Mouse (Mus musculus) ES-Bruce4 (cell line): Measurements from ENCODE around the gene Cers1. TPM values are rescaled to one million over a fixed set of nuclear protein-coding genes. Genes with fewer than 3 reads are reported as not detected.
A peak's percentile ranks its signal among the peaks of the same experiment; 100 is the strongest.

ENCODE experiments used
- H3K27ac ChIP-seq: 2 replicates; pipeline ENCODE4 v1.5.1; 2012; ENCODE audit warnings: low read length, inconsistent platforms; ENCODE audit not compliant: insufficient read depth
- H3K27me3 ChIP-seq: 2 replicates; pipeline ENCODE4 v1.6.1; 2012; ENCODE audit warnings: mild to moderate bottlenecking, low read length, inconsistent platforms; ENCODE audit not compliant: control insufficient read depth, poor library complexity, insufficient read depth, severe bottlenecking
- H3K36me3 ChIP-seq: 2 replicates; pipeline ENCODE4 v1.6.1; 2012; ENCODE audit warnings: inconsistent platforms, mild to moderate bottlenecking, low read length, moderate library complexity; ENCODE audit not compliant: control insufficient read depth, poor library complexity, insufficient read depth, severe bottlenecking
- H3K4me1 ChIP-seq: one replicate; pipeline ENCODE4 v1.8.1; 2011; ENCODE audit warnings: low read length; ENCODE audit not compliant: control insufficient read depth, insufficient read depth
- H3K4me3 ChIP-seq: 2 replicates; pipeline ENCODE4 v1.5.1; 2011; ENCODE audit warnings: low read depth, mild to moderate bottlenecking, low read length
- H3K9ac ChIP-seq: 2 replicates; pipeline ENCODE4 v1.6.1; 2012; ENCODE audit warnings: low read depth, mild to moderate bottlenecking, inconsistent platforms; ENCODE audit not compliant: poor library complexity, severe bottlenecking
- H3K9me3 ChIP-seq: replicated peaks from 2 replicates; pipeline ENCODE4 v1.6.1; 2012; ENCODE audit warnings: mild to moderate bottlenecking, low read length, inconsistent platforms; ENCODE audit not compliant: control insufficient read depth, poor library complexity, insufficient read depth, severe bottlenecking
- CTCF ChIP-seq: IDR thresholded peaks from one replicate; pipeline ENCODE4 v1.8.1; 2011; ENCODE audit warnings: low read depth, low read length
- EP300 ChIP-seq: IDR thresholded peaks from 2 replicates; pipeline ENCODE4 v1.6.1; 2011; ENCODE audit warnings: low read depth, low read length; ENCODE audit not compliant: insufficient read depth
- POLR2A ChIP-seq: IDR thresholded peaks from one replicate; pipeline ENCODE4 v1.8.1; 2011; ENCODE audit warnings: low read length; ENCODE audit not compliant: insufficient read depth
- polyA plus RNA-seq: library from polyadenylated mRNA; stranded (reverse); fragments of >200 nt; gene quantifications from 2 replicates; pipeline ENCODE4 v1.2.4, GENCODE M21; 2011; ENCODE audit warnings: low read depth; ENCODE audit not compliant: missing spikeins, insufficient read depth, insufficient read length

Cers1 gene
- polyA plus RNA-seq, 1 experiment = 3.4 TPM

DNA sequence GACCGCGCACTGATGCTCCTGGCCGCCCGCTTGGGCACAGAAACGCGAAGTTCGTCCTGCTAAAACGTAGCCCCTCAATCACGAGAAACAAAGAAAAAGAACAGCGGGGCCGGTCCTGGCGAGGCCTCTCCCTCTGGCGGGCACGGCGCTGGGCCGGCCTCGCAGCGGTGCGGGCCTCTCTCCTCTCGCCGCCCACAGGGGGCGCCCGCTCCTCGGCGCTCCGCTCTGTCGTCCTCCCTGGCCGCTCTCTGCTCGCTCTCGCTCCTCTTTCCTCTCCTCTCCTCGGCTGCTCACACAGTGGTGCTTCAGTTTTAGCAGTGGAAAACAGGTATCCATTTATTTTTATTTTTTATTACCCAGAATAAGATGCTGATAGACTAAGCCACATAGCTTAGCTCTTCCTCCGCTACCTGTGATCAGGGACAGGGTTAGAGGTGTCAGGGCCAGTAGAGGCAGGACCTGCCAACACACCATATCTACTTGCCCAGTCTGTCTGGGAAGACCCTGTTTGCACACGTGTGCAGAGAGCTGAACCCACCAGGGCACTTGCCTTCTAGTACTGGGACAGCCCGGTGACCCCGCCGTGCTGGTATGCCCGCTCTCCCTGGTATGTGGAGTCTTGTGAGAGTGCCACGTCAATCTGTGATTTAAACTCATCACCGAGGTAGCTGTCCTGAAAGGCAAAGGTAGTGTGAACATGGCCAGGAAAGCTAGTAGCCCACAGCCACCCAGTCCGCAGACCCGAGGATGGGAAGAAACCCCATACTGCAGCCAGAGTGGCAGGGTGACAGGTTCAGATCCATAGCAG is 16.7 kb downstream of the Cers1 start:
- no peak overlapping the region for H3K27ac ChIP-seq
- H3K27me3 ChIP-seq = no peaks in the 10 kb centered on the region
- peak overlapping the region; percentile 38 for H3K9ac ChIP-seq
- H3K9me3 ChIP-seq = no peaks in the 10 kb centered on the region
- peaks cover 42% of the 10 kb centered on the region for H3K36me3 ChIP-seq
- H3K4me3 ChIP-seq = no peak overlapping the region
- H3K4me1 ChIP-seq = peaks cover 2% of the 10 kb centered on the region
- TF ChIP-seq EP300 = no peak
- peak; percentile 77 for TF ChIP-seq CTCF

DNA sequence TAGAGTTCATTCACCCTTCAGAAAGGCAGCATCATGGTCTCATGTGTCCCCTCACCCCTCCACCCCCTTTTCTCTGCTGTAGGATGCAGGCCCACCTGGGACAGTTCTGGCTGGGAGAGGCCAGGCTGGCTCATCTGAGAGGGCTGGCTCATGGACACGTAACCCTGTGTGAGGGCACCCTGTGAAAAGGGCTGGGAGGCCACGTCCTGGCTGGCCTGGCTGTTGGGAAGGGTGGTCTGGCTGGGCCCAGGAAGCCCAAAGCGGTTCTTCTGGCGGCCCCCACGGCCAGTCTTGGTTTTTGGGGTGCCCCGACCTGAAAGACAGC is 17.3 kb downstream of the Cers1 start:
- no peak overlapping the region for H3K9ac ChIP-seq
- H3K4me1 ChIP-seq = peaks cover 2% of the 10 kb centered on the region
- no peaks in the 10 kb centered on the region for H3K27me3 ChIP-seq
- H3K36me3 ChIP-seq = peaks cover 47% of the 10 kb centered on the region
- no peak for TF ChIP-seq CTCF
- TF ChIP-seq EP300 = no peak
- no peak for TF ChIP-seq POLR2A
- H3K27ac ChIP-seq = no peak overlapping the region
- H3K4me3 ChIP-seq = no peak overlapping the region
- no peaks in the 10 kb centered on the region for H3K9me3 ChIP-seq

DNA sequence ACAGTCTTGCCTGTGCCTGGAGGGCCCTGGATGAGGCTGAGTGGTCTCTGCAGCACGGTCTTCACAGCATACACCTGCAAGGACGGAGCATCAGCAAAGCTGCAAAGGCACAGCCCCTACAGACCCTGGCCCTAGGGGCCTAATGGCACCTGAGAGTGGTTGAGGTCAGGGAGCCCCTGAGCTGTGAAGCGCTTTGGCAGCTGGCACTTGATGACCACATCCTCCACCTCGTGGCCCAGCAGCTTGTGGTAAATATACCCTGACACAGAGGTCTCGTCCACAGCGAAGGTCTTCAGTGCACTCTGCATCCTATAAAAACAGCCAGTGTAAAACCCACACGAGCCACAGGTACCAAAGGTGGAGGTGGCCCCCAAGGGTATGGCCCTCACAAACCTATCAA is 23.4 kb downstream of the Cers1 start:
- Histone ChIP-seq H3K36me3 (peaks cover 94% of the 10 kb centered on the region), H3K4me1 (no peaks in the 10 kb centered on the region), H3K27me3 (no peaks in the 10 kb centered on the region), H3K9ac (no peak overlapping the region), H3K9me3 (no peaks in the 10 kb centered on the region), H3K27ac (no peak overlapping the region), H3K4me3 (no peak overlapping the region)
- no peak for TF ChIP-seq EP300
- no peak for TF ChIP-seq POLR2A
- no peak for TF ChIP-seq CTCF

DNA sequence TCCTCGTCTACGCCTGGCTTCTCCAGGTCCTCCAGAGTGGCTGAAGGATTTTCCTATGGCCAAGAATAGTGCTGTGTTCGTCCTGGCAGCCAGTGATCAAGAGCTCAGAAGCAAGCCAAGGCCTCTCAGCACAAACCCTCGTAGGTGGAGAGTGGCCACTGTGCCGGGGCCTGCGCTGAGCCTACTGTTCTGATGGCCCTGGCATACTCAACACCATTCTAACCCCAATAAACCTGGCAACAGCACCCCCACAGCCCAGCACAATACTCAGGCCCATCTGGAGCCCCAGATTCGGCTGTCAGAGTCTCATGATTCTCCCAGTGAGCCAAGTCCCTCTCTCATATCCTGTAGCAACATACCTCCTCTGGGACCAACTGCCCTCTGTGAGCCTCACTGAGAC is 25.1 kb downstream of the Cers1 start:
- H3K4me3 ChIP-seq = no peak overlapping the region
- H3K27ac ChIP-seq = no peak overlapping the region
- H3K27me3 ChIP-seq = no peaks in the 10 kb centered on the region
- H3K4me1 ChIP-seq = no peaks in the 10 kb centered on the region
- H3K9ac ChIP-seq = no peak overlapping the region
- H3K9me3 ChIP-seq = no peaks in the 10 kb centered on the region
- no peak for TF ChIP-seq POLR2A
- no peak for TF ChIP-seq EP300
- no peak for TF ChIP-seq CTCF
- H3K36me3 ChIP-seq = peaks cover 79% of the 10 kb centered on the region

DNA sequence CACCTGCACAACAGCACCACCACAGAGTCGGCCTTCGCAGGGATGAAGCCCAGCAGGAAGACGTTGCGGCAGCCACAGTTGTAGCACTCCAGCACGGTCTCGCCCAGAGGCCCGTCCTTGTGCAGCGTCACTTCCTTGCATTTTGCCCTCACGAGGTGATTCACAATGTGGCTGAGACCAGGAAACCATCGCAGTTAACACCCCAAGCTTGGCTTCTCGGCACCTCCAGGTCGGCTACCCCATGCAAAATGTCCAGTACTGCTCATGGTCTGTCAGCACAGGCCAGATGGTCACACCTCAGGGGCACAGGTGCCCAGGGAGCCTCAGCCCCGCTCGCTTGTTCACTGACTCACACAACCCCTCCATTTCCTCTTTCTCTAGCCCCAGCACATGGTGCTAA is 26.4 kb downstream of the Cers1 start:
- TF ChIP-seq CTCF (no peak), EP300 (no peak), POLR2A (no peak)
- Histone ChIP-seq H3K9me3 (no peaks in the 10 kb centered on the region), H3K4me3 (no peak overlapping the region), H3K27ac (no peak overlapping the region), H3K36me3 (peaks cover 70% of the 10 kb centered on the region), H3K9ac (no peak overlapping the region), H3K4me1 (no peaks in the 10 kb centered on the region), H3K27me3 (no peaks in the 10 kb centered on the region)

DNA sequence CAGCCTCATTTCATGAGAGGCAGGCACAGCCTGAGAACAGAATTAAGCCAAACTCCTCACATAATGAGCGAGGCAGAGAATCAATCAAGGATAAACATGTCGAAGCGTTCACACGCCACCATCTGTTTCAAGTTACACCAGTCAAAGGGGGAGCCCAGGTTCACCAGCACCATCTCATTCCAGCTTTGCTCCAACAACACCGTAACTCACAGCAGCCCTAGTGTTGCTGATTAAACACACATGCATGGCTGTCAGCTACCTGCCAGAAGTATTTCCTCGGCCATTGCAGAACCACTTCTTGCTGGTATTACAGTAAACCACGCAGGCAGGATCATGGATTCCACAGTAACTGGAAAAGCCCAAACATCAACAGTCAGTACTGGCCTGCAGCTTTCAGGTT is 27.5 kb downstream of the Cers1 start:
- no peak overlapping the region for H3K9ac ChIP-seq
- no peak overlapping the region for H3K27ac ChIP-seq
- H3K4me1 ChIP-seq = no peaks in the 10 kb centered on the region
- H3K9me3 ChIP-seq = no peaks in the 10 kb centered on the region
- TF ChIP-seq POLR2A = no peak
- TF ChIP-seq CTCF = no peak
- no peak for TF ChIP-seq EP300
- peaks cover 60% of the 10 kb centered on the region for H3K36me3 ChIP-seq
- H3K4me3 ChIP-seq = no peak overlapping the region
- no peaks in the 10 kb centered on the region for H3K27me3 ChIP-seq
